Mouse (Mus musculus) heart, embryonic 13.5 days (tissue): Measurements from ENCODE around the gene Gm44973. TPM values are rescaled to one million over a fixed set of nuclear protein-coding genes. Genes with fewer than 3 reads are reported as not detected.

Source experiments
- ATAC-seq: fragments of 200-750 bp; cut with Nextera tagmentation; 2 replicates; pipeline ENCODE4 v1.8.0; 2017; ENCODE audit warnings: moderate TSS enrichment; ENCODE audit not compliant: insufficient number of reproducible peaks, low FRiP score, low TSS enrichment; ENCODE audit errors: extremely low read depth
- H3K27ac ChIP-seq: fragments of 300-500 bp; sonication (generic); replicated peaks from 2 replicates; pipeline ENCODE4 v1.5.1; 2015; ENCODE audit warnings: moderate library complexity, mild to moderate bottlenecking, inconsistent platforms
- H3K27me3 ChIP-seq: fragments of 300-500 bp; sonication (generic); replicated peaks from 2 replicates; pipeline ENCODE4 v1.6.1; 2015; ENCODE audit warnings: mild to moderate bottlenecking, inconsistent platforms
- H3K36me3 ChIP-seq: fragments of 300-500 bp; sonication (generic); 2 replicates; pipeline ENCODE4 v1.6.1; 2015; ENCODE audit warnings: mild to moderate bottlenecking, inconsistent platforms
- H3K4me1 ChIP-seq: fragments of 300-500 bp; sonication (generic); 2 replicates; pipeline ENCODE4 v1.6.1; 2015; ENCODE audit warnings: inconsistent platforms
- H3K4me2 ChIP-seq: fragments of 300-500 bp; sonication (generic); 2 replicates; pipeline ENCODE4 v1.6.1; 2015; ENCODE audit warnings: inconsistent platforms, mild to moderate bottlenecking, moderate library complexity
- H3K4me3 ChIP-seq: fragments of 300-500 bp; sonication (generic); 2 replicates; pipeline ENCODE4 v1.5.1; 2015; ENCODE audit warnings: moderate library complexity, mild to moderate bottlenecking, inconsistent platforms
- H3K9ac ChIP-seq: fragments of 300-500 bp; sonication (generic); 2 replicates; pipeline ENCODE4 v1.6.1; 2015; ENCODE audit warnings: inconsistent platforms, mild to moderate bottlenecking, moderate library complexity
- H3K9me3 ChIP-seq: fragments of 300-500 bp; sonication (generic); 2 replicates; pipeline ENCODE4 v1.6.1; 2016; ENCODE audit warnings: inconsistent platforms
- WGBS: fragments of 180-500 bp; shearing (Covaris S2); methylation state at CpG from one replicate; pipeline ENCODE4 v1.1.7; 2015; ENCODE audit warnings: mixed read lengths; 5-methylcytosine and 5-hydroxymethylcytosine counted together
- polyA plus RNA-seq: library from polyadenylated mRNA; unstranded; fragments of >200 nt; fragmentation: Nextera tagmentation; extraction: Ambion mirVana; gene quantifications from 2 replicates; pipeline ENCODE4 v1.2.1, GENCODE M21; 2015

Gm44973 gene
- not detected in 2 replicates for polyA plus RNA-seq

GRCm38 (mm10) chr7:5015118-5016001 is at the start of gene Gm44973:
Gm44973 (plus strand) TSS chr7:5015496.
- Histone ChIP-seq H3K4me3 (peak within 1 kb of the TSS; percentile 75), H3K4me2 (peak within 1 kb of the TSS; percentile 79), H3K9me3 (no peaks in the 10 kb centered on the region), H3K27me3 (no peaks in the 10 kb centered on the region), H3K4me1 (peaks cover 20% of the 10 kb centered on the region), H3K27ac (peak within 1 kb of the TSS; percentile 99), H3K9ac (peak within 1 kb of the TSS; percentile 94), H3K36me3 (peaks cover 42% of the 10 kb centered on the region)
- under 1% methylated on average over 57 of the region's 76 CpGs for WGBS
- ATAC-seq: peak; percentile 74

DNA sequence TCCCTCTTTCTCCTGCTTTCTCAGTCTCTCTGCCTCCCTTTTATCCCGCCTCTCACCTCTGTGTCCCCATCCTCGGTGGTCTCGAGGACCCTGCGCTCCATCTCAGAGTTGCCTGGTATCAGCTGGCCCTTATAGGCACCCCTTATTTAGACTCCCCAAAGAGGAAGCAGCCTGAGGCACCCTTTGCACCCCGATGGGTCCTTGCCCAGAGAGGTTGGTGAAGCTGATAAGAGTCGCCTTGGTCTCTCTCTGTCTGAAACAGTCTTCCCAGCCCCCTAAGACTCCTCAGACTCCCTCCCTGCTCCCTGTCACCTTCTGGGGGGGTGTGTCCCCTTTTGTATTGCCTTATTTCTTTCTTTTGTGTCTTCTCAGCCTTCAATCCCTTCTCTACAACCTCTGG is 44.2 kb upstream of the Gm44973 start, which contains the start of gene Sbk3:
TSS of gene Sbk3 (minus strand) at position 101 of the 400 bp plus-strand sequence.
- Histone ChIP-seq H3K4me1 (peaks cover 14% of the 10 kb centered on the region), H3K27me3 (peaks cover 3% of the 10 kb centered on the region; the same call in 1 of the 2 replicates), H3K27ac (peak within 1 kb of the TSS; percentile 54), H3K4me2 (no peak within 1 kb of the TSS), H3K9ac (peak within 1 kb of the TSS; percentile 28), H3K9me3 (no peaks in the 10 kb centered on the region), H3K4me3 (no peak within 1 kb of the TSS), H3K36me3 (no peaks in the 10 kb centered on the region)
- 28% methylated on average over 6 of the region's 6 CpGs for WGBS
- ATAC-seq: no peak

GRCm38 (mm10) chr7:4971710-4972109 is 43.6 kb upstream of the Gm44973 start:
- Histone ChIP-seq H3K4me2 (no peak overlapping the region), H3K36me3 (no peaks in the 10 kb centered on the region), H3K4me3 (no peak overlapping the region), H3K9ac (peak overlapping the region; percentile 28; the same call in 1 of the 2 replicates), H3K9me3 (no peaks in the 10 kb centered on the region), H3K4me1 (peaks cover 14% of the 10 kb centered on the region), H3K27me3 (no peaks in the 10 kb centered on the region; the same call in 1 of the 2 replicates), H3K27ac (peak overlapping the region; percentile 54)
- ATAC-seq: no peak
- WGBS: 16% methylated on average over 7 of the region's 7 CpGs

DNA sequence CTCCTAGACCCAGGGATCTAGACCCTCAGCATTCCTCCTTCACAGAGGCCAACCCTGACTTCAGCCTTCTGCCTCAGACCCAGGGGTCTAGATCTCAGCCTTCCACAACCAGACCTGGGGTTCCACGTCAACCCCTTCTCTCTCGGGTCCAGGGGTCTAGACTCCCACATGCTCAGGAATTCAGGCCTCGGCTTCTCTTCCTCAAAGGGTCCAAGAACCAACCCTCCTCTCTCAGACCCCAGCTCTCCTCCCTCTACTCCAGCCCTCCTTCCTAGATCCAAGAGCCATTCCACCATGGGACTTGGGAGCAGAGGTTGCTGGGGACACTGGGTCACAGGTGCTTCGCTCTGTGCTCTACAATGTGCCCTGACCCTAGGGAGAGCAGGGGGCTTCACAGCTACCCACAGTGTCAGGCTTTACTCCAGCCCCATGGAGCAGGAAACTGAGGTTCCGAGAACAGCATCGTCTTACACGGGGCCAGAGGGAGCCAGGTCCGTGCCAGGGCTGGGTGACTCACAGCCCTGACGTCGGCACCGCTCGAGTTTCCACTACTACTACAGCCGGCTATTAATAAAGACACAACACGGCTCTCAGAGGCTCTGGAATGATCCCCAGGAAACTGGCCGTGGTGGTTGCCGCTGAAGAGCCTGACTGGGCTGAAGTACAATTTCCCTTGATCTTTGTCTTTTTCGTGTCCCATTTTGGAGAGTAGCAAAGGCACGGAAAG is 42.8 kb upstream of the Gm44973 start:
- no peaks in the 10 kb centered on the region; the same call in 1 of the 2 replicates for H3K27me3 ChIP-seq
- WGBS: 38% methylated on average over 18 of the region's 18 CpGs
- H3K4me3 ChIP-seq: no peak overlapping the region

DNA sequence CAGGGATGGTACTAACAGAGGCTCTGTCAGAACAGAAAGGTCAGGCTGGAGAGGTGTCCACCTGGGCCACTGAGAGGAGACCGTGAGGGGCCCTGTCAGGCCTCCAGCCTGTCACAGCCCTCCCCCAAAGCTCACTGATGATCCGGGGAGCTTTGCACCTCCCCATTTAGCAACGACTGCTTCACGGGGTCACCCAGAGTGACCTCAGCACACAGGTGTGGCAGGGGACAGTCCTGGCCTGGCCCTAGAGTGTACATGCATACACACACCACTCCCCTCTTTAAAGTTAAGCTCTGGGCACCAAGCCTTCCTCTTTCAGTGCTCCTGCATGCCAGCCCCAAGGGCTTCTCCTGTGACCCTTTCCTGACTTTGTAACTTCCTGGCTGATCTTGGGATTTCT is 39.8 kb upstream of the Gm44973 start:
- Histone ChIP-seq H3K4me2 (no peak overlapping the region), H3K27ac (no peak overlapping the region), H3K9me3 (no peaks in the 10 kb centered on the region), H3K27me3 (no peaks in the 10 kb centered on the region), H3K9ac (no peak overlapping the region), H3K4me3 (no peak overlapping the region), H3K4me1 (peaks cover 24% of the 10 kb centered on the region), H3K36me3 (no peaks in the 10 kb centered on the region)
- ATAC-seq: no peak
- 43% methylated on average over 4 of the region's 4 CpGs for WGBS

More for the DNA sequence above, 42.8 kb upstream of the Gm44973 start:
- Histone ChIP-seq H3K9ac (peak overlapping the region; percentile 47; the same call in 1 of the 2 replicates), H3K4me1 (peaks cover 14% of the 10 kb centered on the region), H3K27ac (peak overlapping the region; percentile 54), H3K4me2 (peak overlapping the region; percentile 34), H3K36me3 (no peaks in the 10 kb centered on the region), H3K9me3 (no peaks in the 10 kb centered on the region)
- ATAC-seq: peak; percentile 58; the same call in 1 of the 2 replicates

- no peaks in the 10 kb centered on the region for H3K9me3 ChIP-seq
- H3K9ac ChIP-seq: no peak overlapping the region
- no peak for ATAC-seq
- no peaks in the 10 kb centered on the region for H3K36me3 ChIP-seq
- H3K27me3 ChIP-seq: no peaks in the 10 kb centered on the region
- H3K4me2 ChIP-seq: no peak overlapping the region
- 83% methylated on average over 7 of the region's 7 CpGs for WGBS
- H3K27ac ChIP-seq: no peak overlapping the region
- H3K4me1 ChIP-seq: peaks cover 23% of the 10 kb centered on the region
- H3K4me3 ChIP-seq: no peak overlapping the region
Measured at GRCm38 (mm10) chr7:4976832-4977231, 38.5 kb upstream of the Gm44973 start.

DNA sequence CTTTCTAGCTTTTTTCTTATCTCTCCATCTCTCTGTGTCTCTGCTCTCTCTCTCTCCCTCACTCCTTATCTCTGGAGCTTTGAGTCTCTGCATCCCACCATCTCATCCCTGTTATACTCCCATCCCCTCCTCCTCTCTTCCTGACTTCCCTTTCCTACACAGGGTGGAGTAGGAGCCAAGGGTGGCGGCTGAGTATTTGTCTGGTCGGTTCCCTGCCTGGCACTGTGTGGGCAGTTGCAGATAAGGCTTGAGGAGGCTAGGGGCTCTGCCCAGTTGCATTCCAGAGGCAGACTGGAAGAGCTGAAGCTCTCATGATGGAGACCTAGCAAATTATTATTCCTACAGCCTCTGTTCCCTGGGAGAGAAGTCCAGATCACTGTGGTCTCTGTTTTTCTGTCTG is 27.0 kb upstream of the Gm44973 start:
- Histone ChIP-seq H3K27ac (no peak overlapping the region), H3K4me1 (0 out of 2 replicates have a peak, but pooled peaks cover under 1% of the 10 kb centered on the region), H3K4me3 (no peak overlapping the region), H3K9me3 (no peaks in the 10 kb centered on the region), H3K9ac (no peak overlapping the region), H3K27me3 (peaks cover 31% of the 10 kb centered on the region), H3K4me2 (no peak overlapping the region), H3K36me3 (peaks cover 21% of the 10 kb centered on the region)
- 26% methylated on average over 2 of the region's 2 CpGs for WGBS
- no peak for ATAC-seq

GRCm38 (mm10) chr7:4993347-4993998 is 21.8 kb upstream of the Gm44973 start:
- Histone ChIP-seq H3K4me1 (peaks cover 31% of the 10 kb centered on the region), H3K27ac (no peak overlapping the region), H3K9ac (peak overlapping the region; percentile 93), H3K27me3 (peaks cover 35% of the 10 kb centered on the region), H3K4me2 (peak overlapping the region; percentile 76), H3K4me3 (peak overlapping the region; percentile 83), H3K9me3 (peaks cover 3% of the 10 kb centered on the region; the same call in 1 of the 2 replicates), H3K36me3 (peaks cover 33% of the 10 kb centered on the region)
- no peak for ATAC-seq
- 37% methylated on average over 51 of the region's 55 CpGs for WGBS

DNA sequence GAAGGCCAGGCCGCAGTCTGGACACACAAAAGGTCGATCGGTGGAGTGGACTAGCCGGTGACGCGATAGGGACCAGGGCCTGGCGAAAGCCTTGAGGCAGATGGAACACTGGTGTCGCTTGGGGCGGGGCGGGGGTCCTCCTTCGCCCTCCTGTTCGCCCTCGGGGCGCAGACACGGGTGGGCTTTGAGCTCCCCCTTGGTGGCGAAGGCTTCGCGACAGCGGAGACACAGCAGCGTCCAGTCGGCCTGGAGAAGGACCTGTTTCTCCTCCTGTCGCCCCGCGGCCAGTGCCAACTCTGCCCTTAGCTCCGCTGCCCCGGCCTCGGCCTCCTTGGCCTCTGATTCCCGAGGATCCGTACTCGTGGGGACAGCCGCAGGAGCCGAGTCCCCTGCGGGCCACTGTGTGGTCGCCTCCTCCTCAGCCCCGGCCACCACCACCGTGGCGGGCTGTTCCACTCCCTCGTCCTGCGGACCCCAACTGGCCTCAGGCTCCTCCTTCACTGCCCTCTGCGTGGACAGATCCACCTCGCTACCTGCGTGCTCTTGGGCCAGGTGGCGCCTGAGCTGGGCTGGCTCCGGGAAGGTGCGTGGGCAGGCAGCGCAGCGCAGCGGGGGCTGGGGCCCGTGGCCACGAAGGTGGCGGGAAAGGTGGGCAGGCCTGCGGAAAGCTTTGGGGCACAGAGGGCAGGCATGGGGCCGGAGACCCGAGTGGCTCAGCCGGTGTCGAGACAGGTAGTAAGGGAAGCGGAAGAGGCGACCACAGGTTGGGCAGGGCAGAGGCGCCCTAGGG is 21.1 kb upstream of the Gm44973 start:
- peak overlapping the region; percentile 83 for H3K4me3 ChIP-seq
- peak overlapping the region; percentile 93 for H3K9ac ChIP-seq
- H3K9me3 ChIP-seq: peaks cover 3% of the 10 kb centered on the region; the same call in 1 of the 2 replicates
- H3K36me3 ChIP-seq: peaks cover 33% of the 10 kb centered on the region
- 36% methylated on average over 59 of the region's 59 CpGs for WGBS
- no peak for ATAC-seq
- H3K4me2 ChIP-seq: peak overlapping the region; percentile 76
- no peak overlapping the region for H3K27ac ChIP-seq
- H3K4me1 ChIP-seq: peaks cover 31% of the 10 kb centered on the region
- peaks cover 35% of the 10 kb centered on the region for H3K27me3 ChIP-seq

- Histone ChIP-seq H3K4me1 (peaks cover 31% of the 10 kb centered on the region), H3K4me3 (peak overlapping the region; percentile 83), H3K36me3 (peaks cover 33% of the 10 kb centered on the region), H3K9ac (peak overlapping the region; percentile 93), H3K4me2 (peak overlapping the region; percentile 76), H3K27ac (peak overlapping the region; percentile 69), H3K27me3 (peaks cover 35% of the 10 kb centered on the region), H3K9me3 (peaks cover 3% of the 10 kb centered on the region; the same call in 1 of the 2 replicates)
- 5% methylated on average over 19 of the region's 19 CpGs for WGBS
- ATAC-seq: peak; percentile 44; the same call in 1 of the 2 replicates
Measured at GRCm38 (mm10) chr7:4995268-4996002, 19.9 kb upstream of the Gm44973 start.
